Mouse (Mus musculus) limb, embryonic 12.5 days (tissue): Measurements from ENCODE around the gene Ncam1. TPM values are rescaled to one million over a fixed set of nuclear protein-coding genes. Genes with fewer than 3 reads are reported as not detected.

Source experiments
- ATAC-seq: fragments of 200-750 bp; cut with Nextera tagmentation; 2 replicates; pipeline ENCODE4 v1.8.0; 2017; ENCODE audit warnings: low read depth, moderate TSS enrichment; ENCODE audit not compliant: insufficient number of reproducible peaks, insufficient read depth, low FRiP score, low TSS enrichment
- H3K27ac ChIP-seq: fragments of 300-500 bp; sonication (generic); 2 replicates; pipeline ENCODE4 v1.5.1; 2016; ENCODE audit warnings: mild to moderate bottlenecking, moderate library complexity
- H3K27me3 ChIP-seq: fragments of 300-500 bp; sonication (generic); 2 replicates; pipeline ENCODE4 v1.6.1; 2016; ENCODE audit warnings: mild to moderate bottlenecking, moderate library complexity
- H3K36me3 ChIP-seq: fragments of 300-500 bp; sonication (generic); 2 replicates; pipeline ENCODE4 v1.6.1; 2016; ENCODE audit warnings: mild to moderate bottlenecking, moderate library complexity
- H3K4me1 ChIP-seq: fragments of 300-500 bp; sonication (generic); replicated peaks from 2 replicates; pipeline ENCODE4 v1.6.1; 2016
- H3K4me2 ChIP-seq: fragments of 300-500 bp; sonication (generic); 2 replicates; pipeline ENCODE4 v1.6.1; 2016; ENCODE audit warnings: mild to moderate bottlenecking, moderate library complexity
- H3K4me3 ChIP-seq: fragments of 300-500 bp; sonication (generic); replicated peaks from 2 replicates; pipeline ENCODE4 v1.5.1; 2016; ENCODE audit warnings: mild to moderate bottlenecking
- H3K9ac ChIP-seq: fragments of 300-500 bp; sonication (generic); replicated peaks from 2 replicates; pipeline ENCODE4 v1.6.1; 2016; ENCODE audit warnings: mild to moderate bottlenecking, moderate library complexity
- H3K9me3 ChIP-seq: fragments of 300-500 bp; sonication (generic); 2 replicates; pipeline ENCODE4 v1.6.1; 2016; ENCODE audit warnings: mild to moderate bottlenecking, moderate library complexity
- WGBS: fragments of 180-500 bp; shearing (Covaris S2); methylation state at CpG from one replicate; pipeline ENCODE4 v1.1.7; 2016; 5-methylcytosine and 5-hydroxymethylcytosine counted together
- polyA plus RNA-seq: library from polyadenylated mRNA; unstranded; fragments of >200 nt; fragmentation: Nextera tagmentation; extraction: Ambion mirVana; gene quantifications from 2 replicates; pipeline ENCODE4 v1.2.1, GENCODE M21; 2016

Ncam1 gene
- polyA plus RNA-seq, 1 experiment from 2014 or later, result 48.7 TPM

DNA sequence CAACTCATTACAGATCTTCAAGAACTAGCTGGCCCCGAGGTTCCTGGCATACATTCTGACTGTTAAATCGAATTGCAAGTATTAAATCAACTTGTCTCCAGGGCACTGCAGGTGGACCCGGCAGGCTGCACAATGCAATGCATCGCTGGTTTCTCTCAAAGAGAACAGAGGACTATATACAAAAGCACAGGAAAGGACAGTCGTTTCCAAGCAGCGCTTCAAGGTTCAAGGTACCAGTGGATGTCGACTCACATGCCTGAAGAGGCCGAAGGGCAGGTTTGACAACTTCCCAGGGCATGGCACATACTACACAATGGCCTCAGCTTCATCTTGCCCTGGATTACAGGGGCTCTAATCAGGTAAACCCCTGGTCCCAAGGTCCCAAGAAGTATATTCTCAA, 158.6 kb downstream of the Ncam1 start:
- no peak overlapping the region for H3K27ac ChIP-seq
- no peaks in the 10 kb centered on the region for H3K9me3 ChIP-seq
- no peak for ATAC-seq
- H3K27me3 ChIP-seq, result no peaks in the 10 kb centered on the region
- H3K9ac ChIP-seq, result no peak overlapping the region
- WGBS, result 75% methylated on average over 8 of the region's 8 CpGs
- H3K36me3 ChIP-seq, result 0 out of 2 replicates have a peak, but pooled peaks cover 4% of the 10 kb centered on the region
- no peak overlapping the region for H3K4me3 ChIP-seq
- no peak overlapping the region for H3K4me2 ChIP-seq
- H3K4me1 ChIP-seq, result no peaks in the 10 kb centered on the region

DNA sequence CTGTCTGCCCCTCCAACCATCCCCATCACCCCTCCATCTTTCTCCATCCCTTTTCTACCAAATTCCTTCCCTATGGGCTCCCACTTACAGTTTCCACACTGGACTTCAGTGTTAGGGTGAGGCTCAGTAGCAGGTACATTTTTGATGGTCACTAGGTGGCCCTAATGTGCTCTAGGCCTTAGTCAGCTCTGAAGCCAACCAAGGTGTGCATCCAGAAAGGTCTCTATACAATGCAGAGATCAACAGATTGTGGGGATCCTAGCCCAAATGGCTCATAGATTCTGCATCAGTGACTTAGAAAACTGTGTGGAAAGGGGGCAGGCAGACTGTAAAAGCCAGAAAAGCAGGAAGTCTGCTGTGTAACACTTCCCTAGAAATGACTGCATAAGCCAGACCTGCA, 160.8 kb downstream of the Ncam1 start:
- Histone ChIP-seq H3K4me2 (no peak overlapping the region), H3K27me3 (no peaks in the 10 kb centered on the region), H3K9ac (no peak overlapping the region), H3K9me3 (no peaks in the 10 kb centered on the region), H3K27ac (no peak overlapping the region), H3K4me3 (no peak overlapping the region), H3K4me1 (no peaks in the 10 kb centered on the region), H3K36me3 (0 out of 2 replicates have a peak, but pooled peaks cover 4% of the 10 kb centered on the region)
- no peak for ATAC-seq

DNA sequence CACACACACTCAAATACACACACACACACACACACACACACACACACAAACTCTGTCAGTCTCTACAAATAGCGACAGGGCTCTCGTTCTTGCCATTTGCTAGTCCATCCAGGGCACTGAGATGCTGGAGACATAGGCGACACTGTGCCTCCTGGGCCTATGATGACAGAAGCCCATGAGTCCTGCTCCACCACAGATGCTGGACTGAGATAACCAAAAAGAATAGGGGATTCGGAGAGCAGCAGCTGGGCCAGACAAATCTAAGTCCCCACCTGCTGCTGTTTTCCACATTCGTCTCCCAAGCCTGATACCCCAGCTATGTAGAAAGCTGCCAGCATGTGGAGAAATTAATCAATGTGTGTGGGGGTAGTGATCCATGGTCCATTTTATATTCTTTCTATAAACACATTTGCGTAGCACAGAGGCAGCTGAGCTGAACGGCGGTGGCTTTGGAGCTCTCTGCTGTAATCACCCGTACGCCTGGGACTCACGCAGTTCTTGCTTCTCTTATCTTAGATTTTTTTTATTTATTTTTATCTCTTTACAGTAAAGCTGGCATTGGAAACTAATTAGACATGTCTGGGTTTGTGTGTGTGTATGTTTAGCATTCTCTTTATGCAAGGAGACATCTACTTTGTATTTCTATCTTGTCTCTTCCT, 162.9 kb downstream of the Ncam1 start:
- WGBS, result 85% methylated on average over 11 of the region's 11 CpGs
- H3K4me1 ChIP-seq, result no peaks in the 10 kb centered on the region
- ATAC-seq, result no peak

GRCm38 (mm10) chr9:49632591-49632990, 166.1 kb downstream of the Ncam1 start:
- H3K4me1 ChIP-seq, result no peaks in the 10 kb centered on the region
- H3K27ac ChIP-seq, result no peak overlapping the region
- no peaks in the 10 kb centered on the region for H3K36me3 ChIP-seq
- 90% methylated on average over 2 of the region's 2 CpGs for WGBS
- no peak overlapping the region for H3K4me2 ChIP-seq
- no peak overlapping the region for H3K4me3 ChIP-seq
- ATAC-seq, result no peak
- no peaks in the 10 kb centered on the region for H3K9me3 ChIP-seq
- H3K27me3 ChIP-seq, result no peaks in the 10 kb centered on the region
- no peak overlapping the region for H3K9ac ChIP-seq

More for the DNA sequence above, 162.9 kb downstream of the Ncam1 start:
- Histone ChIP-seq H3K27me3 (no peaks in the 10 kb centered on the region), H3K9me3 (no peaks in the 10 kb centered on the region), H3K9ac (no peak overlapping the region), H3K36me3 (0 out of 2 replicates have a peak, but pooled peaks cover 4% of the 10 kb centered on the region), H3K27ac (no peak overlapping the region), H3K4me2 (no peak overlapping the region), H3K4me3 (no peak overlapping the region)

- H3K9ac ChIP-seq, result no peak overlapping the region
- H3K27me3 ChIP-seq, result no peaks in the 10 kb centered on the region
- no peaks in the 10 kb centered on the region for H3K36me3 ChIP-seq
- H3K4me1 ChIP-seq, result no peaks in the 10 kb centered on the region
- WGBS, result 75% methylated on average over 2 of the region's 2 CpGs
- H3K4me3 ChIP-seq, result no peak overlapping the region
- no peak overlapping the region for H3K4me2 ChIP-seq
- H3K27ac ChIP-seq, result no peak overlapping the region
- no peak for ATAC-seq
- no peaks in the 10 kb centered on the region for H3K9me3 ChIP-seq
These were observed 168.4 kb downstream of the Ncam1 start for GRCm38 (mm10) chr9:49630336-49630735.

- Histone ChIP-seq H3K27ac (no peak overlapping the region), H3K4me3 (no peak overlapping the region), H3K9me3 (no peaks in the 10 kb centered on the region), H3K4me2 (no peak overlapping the region), H3K36me3 (no peaks in the 10 kb centered on the region), H3K9ac (no peak overlapping the region), H3K27me3 (no peaks in the 10 kb centered on the region), H3K4me1 (0 out of 2 replicates have a peak, but pooled peaks cover 3% of the 10 kb centered on the region)
- no peak for ATAC-seq
- WGBS, result 89% methylated on average over 6 of the region's 6 CpGs
These were observed 173.8 kb downstream of the Ncam1 start for GRCm38 (mm10) chr9:49624910-49625309.

DNA sequence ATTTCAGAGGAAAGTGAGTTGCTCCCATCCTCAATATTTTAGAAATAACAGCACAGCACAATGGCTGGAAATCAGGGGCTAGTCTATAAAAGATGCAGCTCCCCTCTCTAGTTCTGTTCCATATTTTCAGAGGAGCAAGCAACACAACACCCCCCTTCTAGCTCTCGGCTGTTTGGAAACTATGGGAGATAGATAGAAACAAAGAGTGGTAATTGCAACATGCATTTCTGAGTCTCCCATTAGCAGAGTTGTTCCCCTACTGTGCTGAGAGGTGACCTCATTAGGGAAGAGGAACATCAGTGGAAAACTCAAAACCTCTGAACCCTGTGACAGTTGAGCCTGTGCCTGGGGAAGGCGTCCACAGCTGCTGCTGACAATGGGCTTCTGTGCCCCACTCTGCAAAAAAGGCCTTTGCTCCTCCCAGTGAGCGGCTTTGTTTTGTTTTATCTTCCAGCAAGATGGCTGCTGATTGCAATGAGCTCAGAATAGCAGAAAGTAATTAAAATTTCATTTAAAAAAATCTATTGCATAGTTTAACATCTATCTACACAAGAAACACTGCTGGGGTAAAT, 174.7 kb downstream of the Ncam1 start:
- Histone ChIP-seq H3K36me3 (no peaks in the 10 kb centered on the region), H3K9ac (no peak overlapping the region), H3K27me3 (no peaks in the 10 kb centered on the region), H3K4me2 (no peak overlapping the region), H3K9me3 (no peaks in the 10 kb centered on the region), H3K4me3 (no peak overlapping the region), H3K27ac (no peak overlapping the region), H3K4me1 (0 out of 2 replicates have a peak, but pooled peaks cover 3% of the 10 kb centered on the region)
- ATAC-seq, result no peak
- 69% methylated on average over 3 of the region's 3 CpGs for WGBS

- no peak for ATAC-seq
- H3K4me3 ChIP-seq, result no peak overlapping the region
These were observed 175.6 kb downstream of the Ncam1 start for GRCm38 (mm10) chr9:49622928-49623676.

DNA sequence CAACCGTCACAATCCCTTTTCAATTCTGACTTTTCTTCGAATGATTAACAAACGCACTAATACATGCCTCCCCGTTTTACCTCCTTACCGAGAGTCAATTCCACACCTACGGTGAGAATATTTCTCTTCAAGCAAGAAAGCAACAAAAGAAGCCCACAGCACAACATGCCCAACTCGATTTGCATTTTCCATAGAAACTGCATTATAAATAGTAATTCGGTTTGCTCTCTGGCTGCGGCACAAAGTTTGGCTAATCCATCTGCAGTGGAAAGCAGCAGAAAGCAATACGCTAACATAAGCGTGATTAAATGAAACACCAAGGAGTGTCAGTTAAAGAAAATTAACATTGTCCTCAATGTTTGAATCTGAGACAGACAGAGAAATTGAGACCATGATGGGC, 177.0 kb downstream of the Ncam1 start:
- no peaks in the 10 kb centered on the region for H3K9me3 ChIP-seq
- no peaks in the 10 kb centered on the region for H3K27me3 ChIP-seq
- H3K4me3 ChIP-seq, result no peak overlapping the region
- no peak overlapping the region for H3K27ac ChIP-seq
- no peak overlapping the region for H3K9ac ChIP-seq
- H3K4me2 ChIP-seq, result no peak overlapping the region
- no peaks in the 10 kb centered on the region for H3K36me3 ChIP-seq
- 93% methylated on average over 11 of the region's 11 CpGs for WGBS
- H3K4me1 ChIP-seq, result 0 out of 2 replicates have a peak, but pooled peaks cover 3% of the 10 kb centered on the region
- ATAC-seq, result no peak

More at GRCm38 (mm10) chr9:49622928-49623676, 175.6 kb downstream of the Ncam1 start:
- H3K9me3 ChIP-seq, result no peaks in the 10 kb centered on the region
- H3K36me3 ChIP-seq, result no peaks in the 10 kb centered on the region
- H3K27me3 ChIP-seq, result no peaks in the 10 kb centered on the region
- no peak overlapping the region for H3K4me2 ChIP-seq
- 76% methylated on average over 9 of the region's 9 CpGs for WGBS
- H3K4me1 ChIP-seq, result 0 out of 2 replicates have a peak, but pooled peaks cover 3% of the 10 kb centered on the region
- no peak overlapping the region for H3K9ac ChIP-seq
- H3K27ac ChIP-seq, result no peak overlapping the region

DNA sequence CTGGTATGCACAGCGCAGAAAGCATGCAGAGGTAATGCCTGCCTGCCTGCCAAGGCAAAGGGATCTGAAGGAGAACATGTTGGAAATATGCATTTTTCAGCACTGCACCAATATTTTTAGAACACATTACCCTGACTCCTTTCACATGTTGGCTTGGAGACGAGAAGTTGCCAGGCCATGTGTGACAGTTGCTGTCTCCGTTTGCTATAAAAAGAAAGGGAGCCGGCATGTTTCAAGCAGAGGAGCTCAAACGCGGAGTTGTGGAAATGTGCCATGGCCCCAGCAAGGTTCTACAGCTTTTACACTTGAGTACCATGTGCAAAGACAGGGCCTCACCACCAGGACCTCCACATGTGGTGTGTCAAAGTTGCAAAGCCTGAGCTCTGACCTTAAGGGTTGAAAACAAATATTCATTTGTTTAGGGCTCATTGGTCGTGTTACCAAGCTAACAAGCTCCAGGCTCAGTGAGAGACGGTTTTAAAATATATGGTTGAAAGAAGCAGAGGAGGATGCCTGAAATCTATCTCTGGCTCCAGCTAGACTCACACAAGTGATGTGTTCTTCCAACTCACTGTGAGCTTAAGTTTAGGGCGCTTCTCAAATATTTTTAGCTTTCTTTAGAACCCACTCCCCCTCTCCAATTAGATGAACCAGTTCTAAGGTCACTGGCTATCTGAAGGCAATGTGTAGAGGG, 179.9 kb downstream of the Ncam1 start:
- H3K9ac ChIP-seq, result no peak overlapping the region
- no peak overlapping the region for H3K27ac ChIP-seq
- no peaks in the 10 kb centered on the region for H3K36me3 ChIP-seq
- no peak overlapping the region for H3K4me2 ChIP-seq
- H3K9me3 ChIP-seq, result no peaks in the 10 kb centered on the region
- H3K4me1 ChIP-seq, result no peaks in the 10 kb centered on the region
- 80% methylated on average over 9 of the region's 9 CpGs for WGBS
- no peak overlapping the region for H3K4me3 ChIP-seq
- no peak for ATAC-seq
- no peaks in the 10 kb centered on the region for H3K27me3 ChIP-seq

GRCm38 (mm10) chr9:49618266-49618665, 180.5 kb downstream of the Ncam1 start:
- H3K9me3 ChIP-seq, result no peaks in the 10 kb centered on the region
- H3K9ac ChIP-seq, result no peak overlapping the region
- H3K27ac ChIP-seq, result no peak overlapping the region
- H3K4me3 ChIP-seq, result no peak overlapping the region
- no peaks in the 10 kb centered on the region for H3K4me1 ChIP-seq
- H3K27me3 ChIP-seq, result no peaks in the 10 kb centered on the region
- no peak for ATAC-seq
- 91% methylated on average over 2 of the region's 2 CpGs for WGBS
- H3K4me2 ChIP-seq, result no peak overlapping the region
- no peaks in the 10 kb centered on the region for H3K36me3 ChIP-seq
